Mouse (Mus musculus) adrenal gland, postnatal 10 days (tissue): ENCODE data around the gene Cd36. TPM values are rescaled to one million over a fixed set of nuclear protein-coding genes. Genes with fewer than 3 reads are reported as not detected.
A peak's percentile ranks its signal among the peaks of the same experiment; 100 is the strongest.

Experiments
- DNase-seq: peaks from one replicate; pipeline ENCODE4 v3.0.0; 2021; ENCODE audit warnings: mixed read lengths
- total RNA-seq, 2 experiments: library from RNA; stranded (reverse); gene quantifications; 2 replicates each; pipeline ENCODE4 v1.2.3; 2021

The Cd36 gene
- total RNA-seq, 2 experiments from 2014 or later = 1,078 to 1,144 TPM

- DNase-seq = no peak
These were observed 30.2 kb downstream of the Cd36 start for GRCm38 (mm10) chr5:17858399-17858798.

DNA sequence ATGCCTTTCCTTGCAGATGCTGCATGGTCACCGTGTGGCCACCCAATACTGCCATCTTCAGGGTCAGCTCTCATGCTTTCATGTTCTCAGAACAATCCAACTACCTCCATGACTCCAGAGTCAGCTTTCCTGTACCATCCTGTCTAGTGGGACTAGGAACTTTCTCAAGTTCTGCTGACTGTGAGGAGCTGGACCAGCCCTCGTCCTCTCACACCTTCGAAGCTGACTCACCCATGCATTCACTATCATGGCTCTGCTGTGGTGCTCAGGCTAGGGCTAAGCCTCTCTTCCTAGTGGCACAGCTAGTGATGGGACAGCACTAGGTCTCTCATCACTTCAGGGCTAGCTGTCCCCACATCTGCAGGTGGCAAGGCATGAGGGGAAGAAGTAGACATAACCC is 30.7 kb downstream of the Cd36 start:
- no peak for DNase-seq

DNA sequence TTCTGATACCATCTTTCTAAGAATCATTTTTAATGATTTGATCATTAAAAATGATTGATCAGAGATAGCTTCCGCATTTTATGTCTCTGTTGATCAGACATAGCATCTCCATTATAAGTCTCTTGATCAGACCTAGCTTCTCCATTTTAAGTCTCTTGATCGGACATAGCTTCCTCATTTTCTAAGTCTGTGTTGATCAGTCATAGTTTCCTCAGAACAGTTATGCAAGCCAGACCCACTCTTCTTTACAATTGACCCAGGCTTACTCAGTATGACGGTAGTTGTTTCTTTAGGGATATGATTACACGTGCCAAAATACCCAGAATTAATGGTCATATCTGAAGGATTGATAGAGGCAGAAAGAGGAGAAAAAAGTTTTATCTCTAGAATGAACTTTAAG is 31.3 kb downstream of the Cd36 start:
- no peak for DNase-seq

DNA sequence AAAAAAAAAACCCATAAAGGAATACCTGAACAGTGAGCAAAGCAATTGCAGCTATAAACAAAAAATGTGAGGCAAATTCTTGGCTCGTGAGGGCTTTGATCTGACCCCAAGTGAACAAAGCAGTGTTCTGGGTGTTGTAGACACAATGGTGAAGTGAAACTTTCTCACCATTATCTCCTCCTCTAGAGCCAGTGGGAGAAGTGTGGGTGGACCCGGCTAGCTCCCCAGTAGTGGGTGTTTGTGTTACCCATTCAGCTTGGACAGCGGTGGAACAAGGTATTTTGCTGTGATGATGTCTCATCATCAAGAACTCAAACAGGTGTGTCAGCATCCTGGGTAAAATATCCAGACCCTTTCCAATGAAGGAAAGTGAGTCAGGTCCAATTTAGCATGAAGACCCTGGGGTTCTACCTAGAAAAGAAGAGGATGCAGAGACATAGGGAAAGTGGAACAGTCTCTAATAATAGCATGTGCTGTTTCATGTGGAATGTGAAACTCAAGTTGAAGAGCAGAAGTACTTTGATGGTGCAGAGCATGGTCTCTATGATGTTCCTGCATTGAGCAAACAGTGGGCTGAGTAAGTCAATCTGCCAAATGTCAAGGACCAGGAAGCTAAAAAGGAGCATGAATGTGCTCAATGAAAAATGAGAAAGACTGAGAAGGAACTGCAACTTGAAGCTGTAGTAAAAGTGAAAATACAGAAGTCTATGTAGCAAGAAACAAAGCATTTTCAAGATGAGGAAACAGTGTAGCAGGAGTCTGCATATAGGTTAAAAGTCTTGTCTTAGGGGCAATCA is 34.3 kb downstream of the Cd36 start:
- DNase-seq = no peak

GRCm38 (mm10) chr5:17850582-17850981 is 38.0 kb downstream of the Cd36 start:
- no peak for DNase-seq

GRCm38 (mm10) chr5:17849582-17849981 is 39.0 kb downstream of the Cd36 start:
- peak; percentile 68 for DNase-seq

DNA sequence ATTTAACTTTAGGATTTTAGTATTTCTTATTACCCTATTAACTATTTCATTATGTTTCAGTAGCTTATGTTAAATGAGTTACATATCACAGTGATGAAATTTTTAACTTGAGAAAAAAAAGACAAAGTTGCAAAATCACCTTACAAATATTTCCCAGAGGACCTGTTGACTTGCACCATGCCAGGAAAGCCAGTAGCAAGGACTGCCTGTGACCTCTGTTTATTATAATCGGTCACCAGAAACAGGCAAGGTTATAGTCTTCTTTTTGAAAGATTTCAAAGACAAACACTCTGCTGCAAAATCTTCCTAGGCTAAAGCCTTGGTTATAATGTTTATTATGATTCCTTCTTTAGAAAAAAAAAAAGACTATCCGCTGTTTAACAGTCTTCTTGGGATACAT is 39.9 kb downstream of the Cd36 start:
- no peak for DNase-seq

GRCm38 (mm10) chr5:17848267-17848666 is 40.3 kb downstream of the Cd36 start:
- DNase-seq = no peak

DNA sequence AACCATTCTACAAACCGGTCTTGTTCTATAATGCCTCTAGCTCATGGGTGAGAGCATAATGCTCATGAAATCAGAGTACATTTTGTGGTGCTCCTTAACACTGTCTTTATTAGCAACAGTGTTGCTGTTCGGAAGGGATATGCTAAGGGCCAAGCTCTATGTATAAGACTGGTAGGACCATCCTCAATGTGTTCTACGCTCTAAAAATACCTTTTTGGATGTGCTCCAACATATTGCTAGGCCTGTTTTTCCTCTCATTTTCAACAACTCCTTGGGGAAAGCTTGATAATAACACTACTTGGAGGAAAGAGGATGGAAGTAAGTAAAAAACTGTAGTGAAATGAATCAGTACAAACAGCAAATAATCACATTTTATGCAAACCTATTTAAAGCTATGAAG is 44.7 kb downstream of the Cd36 start:
- DNase-seq = no peak

DNA sequence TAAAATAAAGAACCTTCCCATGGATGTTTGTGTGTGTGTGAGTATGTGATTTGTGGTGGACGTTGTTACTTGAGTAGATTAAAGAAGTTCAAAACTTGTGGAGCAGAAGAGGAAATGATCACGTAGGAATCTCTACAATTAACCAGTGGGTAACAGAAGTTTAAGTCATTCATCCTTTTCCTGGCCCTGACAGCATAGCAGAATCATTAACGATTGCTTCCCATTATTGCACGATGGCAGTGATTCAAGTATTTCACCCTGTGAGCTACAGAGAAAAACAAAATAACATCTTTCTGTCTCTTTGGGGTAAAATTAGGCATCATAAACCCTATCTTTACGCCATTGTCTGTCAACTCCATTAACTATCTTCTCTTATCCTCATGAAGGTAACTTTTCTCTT is 45.3 kb downstream of the Cd36 start:
- no peak for DNase-seq

- DNase-seq = no peak
These were observed 46.4 kb downstream of the Cd36 start for GRCm38 (mm10) chr5:17842111-17842729.

GRCm38 (mm10) chr5:17839549-17839948 is 49.1 kb downstream of the Cd36 start:
- no peak for DNase-seq

GRCm38 (mm10) chr5:17836408-17836807 is 52.2 kb downstream of the Cd36 start:
- DNase-seq = peak; percentile 21

DNA sequence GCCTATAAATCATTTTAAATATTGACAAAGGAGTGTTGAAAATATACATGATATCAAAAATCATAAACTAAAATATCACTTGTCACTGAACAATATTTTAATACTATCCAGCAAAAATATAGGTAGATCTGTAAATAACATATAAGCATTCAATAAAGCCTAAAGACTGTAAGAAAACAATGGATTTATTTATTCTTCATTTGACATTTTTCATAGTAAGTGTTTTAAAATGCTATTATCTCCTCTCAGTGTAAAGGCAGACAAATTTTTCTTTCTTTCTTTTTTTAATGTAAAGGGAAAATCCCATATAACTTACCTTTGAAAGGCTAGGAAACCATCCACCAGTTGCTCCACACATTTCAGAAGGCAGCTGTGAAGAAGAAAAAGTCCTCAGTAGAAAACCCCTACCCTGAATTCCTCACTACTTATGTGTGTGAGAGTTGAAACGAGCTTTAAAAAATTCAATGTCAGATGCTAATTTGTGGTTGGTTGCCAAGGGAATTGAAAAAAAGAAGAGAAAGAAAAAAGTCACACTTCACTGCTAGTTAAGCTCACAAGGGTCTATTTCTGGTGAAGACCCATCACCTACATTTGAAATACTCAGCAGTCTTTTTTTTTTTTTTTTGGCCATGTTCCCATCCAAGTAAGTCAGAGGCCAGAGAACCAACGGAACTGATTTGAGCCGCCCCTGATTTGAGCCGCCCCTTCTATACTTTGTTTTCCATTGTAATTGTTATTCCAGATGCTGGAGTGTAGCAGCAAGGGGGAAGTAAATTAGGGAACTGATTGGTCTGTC is 53.1 kb downstream of the Cd36 start:
- DNase-seq = no peak

DNA sequence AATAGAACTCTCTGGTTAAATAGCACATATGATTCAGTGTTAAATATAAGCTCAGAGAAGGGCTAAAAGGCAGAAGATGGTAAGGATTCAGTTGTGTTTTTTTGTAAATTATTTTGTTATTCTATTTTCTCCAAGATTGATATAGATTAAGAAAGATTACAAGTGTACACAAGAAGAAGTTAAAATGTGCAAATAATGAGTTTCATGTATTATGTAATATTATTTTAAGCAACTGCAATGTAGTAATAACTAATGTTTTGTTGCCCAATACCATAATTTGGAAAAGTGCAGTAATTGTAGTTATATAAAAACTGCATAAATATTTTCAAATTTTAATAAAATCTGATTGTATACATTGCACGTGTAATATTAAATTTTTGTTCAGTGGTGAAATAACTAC is 54.8 kb downstream of the Cd36 start:
- DNase-seq = no peak

DNA sequence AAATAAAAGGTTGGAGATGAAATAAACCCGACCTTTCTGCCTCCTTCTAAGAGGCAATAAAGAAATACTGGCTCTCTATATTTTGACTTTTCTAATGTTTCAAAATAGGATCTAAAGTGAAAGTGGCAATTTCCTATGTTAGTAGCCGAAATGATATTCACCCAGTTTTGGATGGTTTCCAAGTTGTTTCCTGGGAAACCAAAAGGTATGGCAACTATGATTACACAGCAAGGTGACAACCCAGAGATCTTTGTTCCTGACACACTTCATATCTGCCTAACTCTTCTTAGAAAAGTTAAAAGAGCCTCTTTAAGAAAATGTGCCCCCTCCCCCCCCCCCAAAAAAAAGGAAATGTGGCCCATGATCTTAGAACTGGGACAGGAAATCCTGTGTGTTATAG is 58.1 kb downstream of the Cd36 start:
- DNase-seq = no peak

- DNase-seq = no peak
These were observed 59.7 kb downstream of the Cd36 start for GRCm38 (mm10) chr5:17828713-17829544.

GRCm38 (mm10) chr5:17821395-17821794 is 67.2 kb downstream of the Cd36 start:
- no peak for DNase-seq

GRCm38 (mm10) chr5:17820239-17820999 is 68.2 kb downstream of the Cd36 start:
- no peak for DNase-seq

DNA sequence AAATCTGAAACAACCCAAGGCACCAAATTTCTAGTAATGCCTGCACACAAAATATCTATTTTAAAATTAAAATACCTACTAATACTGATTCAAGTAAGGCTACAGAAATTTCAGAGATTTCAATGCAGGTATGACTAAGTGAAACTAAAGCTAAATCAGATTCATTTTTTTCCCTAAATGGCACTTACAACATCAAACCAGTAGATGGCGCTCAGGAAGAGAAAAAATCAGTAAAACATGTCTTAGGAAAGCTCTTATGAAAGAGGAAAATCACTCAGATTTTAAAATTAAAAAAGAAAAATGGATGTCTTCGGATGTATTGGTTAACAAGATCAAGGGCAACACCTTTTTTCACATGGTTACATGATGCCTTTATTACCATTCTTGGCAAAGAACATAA is 72.4 kb downstream of the Cd36 start:
- no peak for DNase-seq

DNA sequence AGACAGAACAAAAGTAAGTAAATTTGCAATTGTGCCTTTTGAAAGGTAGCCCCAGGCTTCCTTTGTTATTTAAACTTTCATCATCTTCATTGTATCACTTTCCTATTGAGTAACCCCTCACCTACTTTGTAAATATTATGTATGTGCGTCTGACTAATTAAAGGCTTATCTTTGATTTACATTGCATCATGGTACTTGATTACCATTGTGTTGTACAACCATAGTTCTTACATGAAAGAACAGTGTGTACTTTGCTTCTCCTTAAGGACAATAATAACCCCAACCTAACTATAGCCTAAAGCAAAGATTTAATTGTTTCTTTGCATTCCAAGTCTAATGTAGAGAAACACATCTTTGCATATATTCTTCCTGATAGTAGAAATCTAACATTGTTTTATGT is 78.3 kb downstream of the Cd36 start:
- no peak for DNase-seq
